Mouse (Mus musculus): ENCODE measurements around the gene Crnkl1.
"Not testable (repeated sequence)": the region's sequence is repeated elsewhere in the genome, so short reads cannot be mapped to it uniquely, and the experiment has no call there.

Crnkl1 gene

DNA sequence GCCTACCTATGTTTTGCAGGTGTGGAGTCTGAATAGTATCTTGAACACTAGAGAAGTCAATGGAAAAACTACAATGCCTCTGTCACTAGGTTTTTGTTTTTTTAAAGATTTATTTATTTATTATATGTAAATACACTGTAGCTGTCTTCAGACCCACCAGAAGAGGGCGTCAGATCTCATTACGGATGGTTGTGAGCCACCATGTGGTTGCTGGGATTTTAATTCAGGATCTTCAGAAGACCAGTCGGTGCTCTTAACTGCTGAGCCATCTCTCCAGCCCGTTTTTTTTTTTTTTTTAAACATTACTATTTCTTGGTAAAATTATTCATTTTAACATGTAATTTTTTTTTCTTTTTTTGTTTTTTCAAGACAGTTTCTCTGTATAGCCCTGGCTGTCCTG is 28.9 kb downstream of the Crnkl1 start:
- not testable (repeated sequence) for DNase-seq

GRCm38 (mm10) chr2:145905156-145905555 is 29.7 kb downstream of the Crnkl1 start:
- no peak for DNase-seq

DNA sequence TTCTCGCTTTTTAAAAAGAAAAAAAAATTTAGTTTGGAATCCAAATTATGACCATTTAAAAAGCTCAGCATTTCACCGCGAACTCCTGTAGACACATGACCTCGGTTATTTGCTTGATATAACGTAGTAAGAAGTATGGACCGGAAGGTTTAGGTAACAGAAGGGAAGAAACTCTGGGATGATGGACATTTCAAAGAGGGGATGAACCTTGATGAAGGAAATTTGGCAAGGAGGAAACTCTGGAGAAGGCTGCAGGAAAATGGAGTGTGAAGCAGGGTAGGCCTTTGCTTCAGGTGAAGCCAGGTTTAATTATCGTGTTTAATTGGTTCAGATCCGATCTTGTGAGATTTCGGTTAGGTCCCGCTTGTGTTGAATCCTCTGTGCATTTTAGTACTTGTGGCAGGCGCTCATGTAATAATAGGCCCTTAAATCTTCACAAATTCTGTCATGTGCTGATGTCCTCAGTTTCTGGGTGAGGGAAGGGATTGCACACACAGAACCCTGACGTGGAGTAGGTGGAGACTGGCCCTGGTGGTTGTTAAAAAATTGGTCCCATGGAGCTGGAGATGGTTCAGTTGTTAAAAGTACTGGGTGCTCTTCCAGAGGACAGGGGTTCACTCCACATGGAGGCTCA is 30.7 kb downstream of the Crnkl1 start:
- peak; percentile 32 for DNase-seq

DNA sequence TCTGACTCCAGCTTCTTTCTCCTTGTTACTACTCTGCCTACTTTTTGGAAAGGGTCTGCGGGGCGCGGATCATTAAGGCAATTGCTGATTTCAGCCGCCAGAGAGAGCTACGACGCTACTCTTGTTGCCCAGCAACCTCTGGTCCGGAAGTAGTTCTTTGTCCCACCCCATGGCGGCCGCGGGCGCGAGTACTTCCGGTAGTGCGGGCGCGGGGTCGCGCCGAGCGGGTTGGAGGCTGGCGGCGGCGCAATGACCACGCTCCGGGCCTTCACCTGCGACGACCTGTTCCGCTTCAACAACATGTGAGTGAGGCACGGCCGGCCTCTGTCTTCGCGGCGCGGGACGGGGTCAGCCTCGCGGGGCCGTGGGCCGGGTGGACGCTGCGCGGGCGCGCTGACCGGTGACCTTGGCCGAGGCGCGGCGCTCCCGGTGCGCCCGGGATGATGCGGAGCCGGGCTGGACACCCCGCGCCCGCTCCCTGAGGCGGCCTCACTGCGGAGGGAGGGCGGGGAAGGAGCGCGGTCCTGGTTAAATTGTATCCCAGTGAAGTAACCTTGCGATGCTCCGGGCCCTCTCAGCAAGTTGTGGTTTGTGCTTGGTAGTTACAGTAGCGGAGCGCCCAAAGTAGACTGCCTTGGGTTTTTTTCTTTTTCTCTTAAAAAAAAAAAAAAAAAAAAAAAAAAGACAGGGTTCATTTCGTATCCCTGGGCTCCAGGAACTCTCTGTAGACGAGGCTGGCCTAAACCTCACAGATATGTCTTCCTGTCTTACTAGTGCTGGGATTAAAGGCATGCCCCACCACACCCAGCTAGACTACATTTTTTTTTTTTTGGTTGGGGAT is 31.5 kb downstream of the Crnkl1 start:
- DNase-seq: peak; percentile 94

- no peak for DNase-seq
These were observed 33.0 kb downstream of the Crnkl1 start, which contains the start of gene Naa20 for GRCm38 (mm10) chr2:145901861-145902260. Naa20 (plus strand) TSS chr2:145902099.

DNA sequence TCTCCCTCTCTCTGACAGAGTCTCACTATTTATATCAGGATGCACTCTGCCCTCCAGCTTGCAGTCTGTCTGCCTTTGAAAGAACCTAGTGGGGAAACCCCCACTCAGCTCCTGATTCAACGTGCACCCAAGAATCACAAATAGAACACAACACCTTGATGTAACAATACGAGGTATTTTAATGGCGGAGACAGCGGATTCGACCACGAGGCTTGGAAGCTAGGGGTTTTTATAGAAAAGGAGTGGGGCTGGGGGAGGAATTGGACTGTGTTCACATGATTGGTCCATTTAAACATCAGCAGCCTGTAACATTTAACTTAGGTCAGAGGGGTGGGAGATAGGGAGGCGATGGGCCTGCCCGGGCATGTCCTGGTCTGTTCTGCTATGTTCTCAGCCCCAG is 34.5 kb downstream of the Crnkl1 start:
- not testable (repeated sequence) for DNase-seq

GRCm38 (mm10) chr2:145898106-145898505 is 36.7 kb downstream of the Crnkl1 start:
- DNase-seq: no peak

DNA sequence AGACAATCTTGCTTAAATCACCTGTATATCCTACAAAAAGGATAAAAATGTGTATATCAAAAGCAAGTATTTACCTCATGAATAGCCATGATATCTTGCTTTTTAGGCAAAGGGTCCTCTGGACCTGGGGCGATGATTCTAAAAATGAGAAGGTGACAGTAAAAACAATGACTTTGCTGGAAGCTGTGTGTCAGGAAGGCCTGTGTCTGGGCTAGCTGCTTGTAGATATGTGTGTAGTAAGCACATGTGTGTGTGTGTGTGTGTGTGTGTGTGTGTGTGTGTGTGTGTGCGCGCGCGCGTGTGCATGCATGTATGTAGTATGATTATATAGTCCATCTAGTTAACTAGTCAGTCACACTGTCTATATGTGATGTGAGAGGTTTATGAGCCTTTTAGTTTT is 41.1 kb downstream of the Crnkl1 start:
- no peak for DNase-seq

GRCm38 (mm10) chr2:145890571-145890970 is 44.2 kb downstream of the Crnkl1 start:
- DNase-seq: no peak

DNA sequence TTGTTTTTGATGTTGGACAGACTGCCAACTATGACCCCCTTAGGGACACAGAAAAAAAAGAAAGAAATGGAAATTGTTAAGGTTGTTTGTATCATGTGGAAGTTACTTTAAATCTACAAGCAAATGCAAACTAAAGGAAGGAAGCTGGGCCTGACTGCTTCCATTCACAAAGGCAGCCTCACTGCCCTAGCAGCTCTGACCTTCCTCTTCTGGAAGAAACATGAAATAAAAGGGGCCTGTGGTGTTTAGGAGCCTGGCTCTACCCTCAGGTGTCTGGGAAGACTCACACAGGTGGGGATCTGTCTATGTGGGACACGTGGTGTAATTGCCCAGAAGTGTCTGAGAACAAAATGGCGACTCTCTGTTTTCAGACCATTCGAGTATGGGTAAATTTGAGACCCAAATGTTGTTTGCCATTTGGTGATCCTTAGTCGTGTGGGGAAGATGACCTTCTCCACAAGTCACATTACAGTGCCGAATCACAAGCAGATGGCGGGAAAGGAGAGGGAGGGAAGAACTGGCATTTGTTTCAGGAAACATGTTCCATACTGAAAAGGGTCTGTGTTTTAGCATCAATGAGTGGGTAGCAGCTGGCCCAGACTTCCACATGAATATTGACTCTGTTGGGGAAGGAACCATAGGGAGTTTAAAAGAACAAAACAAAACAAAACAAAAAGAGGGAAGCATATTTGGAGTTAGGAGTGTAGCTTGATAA is 45.9 kb downstream of the Crnkl1 start:
- no peak for DNase-seq

DNA sequence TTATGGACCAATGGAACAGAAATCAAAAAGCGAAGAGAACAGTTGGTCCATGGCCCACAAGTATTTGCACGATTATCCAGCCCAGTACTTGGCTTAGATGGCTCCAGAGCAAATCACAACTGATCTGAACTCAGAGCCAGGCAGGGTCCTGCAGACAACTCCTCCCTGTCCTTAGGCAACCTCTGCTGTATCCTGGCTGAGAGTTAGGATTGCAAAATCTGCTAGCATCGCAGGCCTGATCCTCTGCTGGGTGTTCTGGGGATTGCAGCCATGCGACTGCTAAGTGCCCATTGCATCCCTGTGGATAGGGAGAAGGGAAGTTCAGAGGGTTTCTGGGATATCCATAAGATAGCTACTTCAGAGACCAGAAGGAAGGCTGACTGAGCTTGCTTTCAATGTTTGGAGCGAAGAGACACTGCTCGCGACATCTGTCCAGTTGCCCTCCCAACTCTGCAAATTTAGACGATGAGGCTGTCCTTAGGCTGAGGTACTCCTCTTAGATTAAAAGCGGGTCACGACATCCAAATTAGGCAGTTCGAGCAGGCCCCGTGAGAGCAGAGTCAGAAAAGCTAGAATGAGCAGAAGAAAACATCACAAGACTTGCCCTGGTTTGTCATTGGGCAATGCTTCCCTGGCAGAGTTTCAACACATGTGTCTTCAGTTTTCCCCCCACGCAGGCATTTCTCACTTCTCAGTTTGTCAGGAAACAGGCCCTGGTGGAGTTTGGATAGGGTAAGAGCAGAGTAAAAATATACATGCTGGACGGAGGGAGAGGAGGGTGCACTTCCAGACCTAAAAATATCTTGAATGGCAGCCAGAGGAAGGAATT is 46.7 kb downstream of the Crnkl1 start:
- DNase-seq: peak; percentile 76

GRCm38 (mm10) chr2:145884913-145885785 is 49.7 kb downstream of the Crnkl1 start:
- DNase-seq: peak; percentile 40

DNA sequence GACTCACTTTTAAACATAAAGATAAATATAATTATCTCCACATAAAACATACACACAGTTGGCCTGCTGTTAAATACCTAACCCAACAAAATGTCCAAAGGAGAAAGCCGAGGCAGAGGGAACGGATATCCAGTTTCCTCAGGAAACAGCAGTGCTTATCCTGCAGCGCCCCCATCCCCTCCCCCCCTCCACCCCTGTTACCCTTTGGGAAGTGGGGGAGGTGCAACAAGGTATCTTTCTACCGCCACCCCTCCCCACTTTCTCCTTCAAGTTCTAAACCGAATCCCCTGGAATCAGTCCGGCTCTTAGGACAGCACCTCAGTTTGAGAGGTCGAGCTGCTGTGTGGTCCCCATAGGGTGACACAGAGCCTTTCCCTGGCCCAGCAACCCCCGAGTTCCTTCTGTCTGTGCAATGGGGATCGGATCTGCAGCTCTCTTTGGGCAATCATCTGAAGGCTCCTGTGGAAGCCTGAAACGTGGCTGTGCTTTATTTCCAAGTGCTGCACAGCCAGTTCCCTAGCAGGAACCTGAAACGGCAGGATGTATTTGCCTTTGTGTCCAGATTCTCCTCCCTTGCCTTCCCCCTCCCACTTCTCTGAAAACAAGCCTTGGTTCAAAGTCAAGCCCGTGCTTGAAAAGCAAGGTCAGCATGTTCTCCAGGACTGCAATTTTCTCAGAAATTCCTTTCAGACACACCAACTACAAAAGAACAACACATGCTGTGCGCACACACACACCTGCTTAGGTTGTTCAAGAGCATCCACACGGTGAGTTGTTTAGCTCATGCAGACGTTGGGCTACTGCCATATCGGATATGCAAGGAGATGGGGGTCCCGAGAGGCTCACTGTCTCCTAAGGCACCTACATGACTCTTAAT is 50.5 kb downstream of the Crnkl1 start:
- DNase-seq: peak; percentile 72

GRCm38 (mm10) chr2:145882398-145882797 is 52.4 kb downstream of the Crnkl1 start:
- no peak for DNase-seq

- no peak for DNase-seq
These were observed 52.9 kb downstream of the Crnkl1 start for GRCm38 (mm10) chr2:145881932-145882331.

DNA sequence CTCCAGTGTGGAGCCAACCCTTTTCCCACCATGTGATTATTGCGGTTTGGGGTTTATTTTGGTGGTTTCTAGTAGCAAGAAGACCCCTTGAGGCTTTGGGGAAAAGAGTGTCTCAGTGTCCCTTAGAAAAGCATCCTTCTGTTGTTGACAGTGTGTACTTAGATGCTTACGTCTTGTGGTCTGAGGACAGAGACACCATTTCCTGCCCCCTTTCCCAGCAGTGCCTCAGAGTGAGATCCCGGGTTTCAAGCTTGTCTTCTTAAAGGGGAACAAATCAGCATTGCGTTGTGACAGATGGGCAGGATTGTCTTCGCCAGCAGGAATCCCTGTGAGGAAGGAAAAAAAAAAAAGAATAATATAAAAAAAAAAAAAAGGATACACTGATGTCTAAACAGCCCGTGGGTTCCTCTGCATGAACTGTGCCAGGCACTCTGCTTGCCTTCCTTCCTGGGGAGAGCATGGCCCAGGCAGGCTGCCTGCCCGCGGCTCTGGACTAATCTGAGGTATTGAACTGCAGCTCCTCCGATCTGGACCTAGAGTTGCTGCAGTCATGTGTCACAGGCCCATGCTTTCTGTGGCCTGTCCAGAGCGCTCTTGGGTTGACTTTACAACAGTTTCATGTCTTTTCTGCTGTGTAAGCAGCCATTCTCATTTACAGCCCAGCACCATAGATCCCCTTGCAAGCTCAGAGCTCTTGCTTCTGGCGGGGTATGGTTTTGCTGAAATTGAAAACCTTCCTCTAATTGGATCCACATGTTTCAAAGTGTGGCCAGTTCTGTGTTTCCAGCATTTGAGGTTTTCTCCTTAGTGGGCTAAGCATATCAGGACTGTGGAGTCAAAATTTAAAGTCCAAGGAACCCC is 53.7 kb downstream of the Crnkl1 start:
- peak; percentile 31 for DNase-seq

DNA sequence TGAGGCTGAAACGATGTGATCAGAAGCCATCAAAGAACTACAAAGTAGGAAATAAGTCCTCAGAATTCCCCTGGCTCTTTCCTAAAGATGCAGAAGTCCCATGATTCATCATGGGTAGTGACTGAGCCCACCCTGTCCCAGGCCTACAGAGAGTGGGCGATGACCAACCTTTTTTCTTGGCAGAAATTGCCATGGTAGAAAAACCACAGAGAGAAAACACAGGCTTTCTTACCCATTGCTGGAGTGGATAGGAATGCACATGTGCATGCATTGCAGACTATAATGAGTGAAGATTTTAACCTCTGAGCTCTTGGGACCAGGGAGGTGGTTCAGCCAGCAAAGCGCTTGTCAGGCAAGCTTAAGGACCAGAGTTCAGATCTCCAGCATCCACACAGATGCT is 57.6 kb downstream of the Crnkl1 start:
- DNase-seq: no peak

- DNase-seq: no peak
These were observed 59.8 kb downstream of the Crnkl1 start for GRCm38 (mm10) chr2:145874879-145875482.

DNA sequence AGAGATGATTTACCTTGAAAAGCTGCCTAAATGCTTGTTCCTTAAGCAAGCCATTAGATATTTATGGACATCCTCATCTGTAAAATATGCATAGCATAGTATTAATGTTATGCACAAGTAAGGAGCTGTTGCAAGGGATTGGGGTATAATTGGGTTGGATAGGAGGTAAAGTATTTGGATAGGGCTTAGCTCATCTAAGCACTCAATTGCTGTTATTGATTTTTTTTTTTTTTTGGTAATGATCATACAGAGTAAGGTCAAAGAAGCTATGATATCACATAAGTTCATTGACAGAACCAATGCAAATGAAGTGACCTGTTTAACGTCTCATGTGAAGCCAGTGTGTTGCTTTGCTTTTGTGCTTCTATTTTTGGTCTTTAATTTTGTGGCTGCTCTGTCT is 60.9 kb downstream of the Crnkl1 start:
- no peak for DNase-seq
